Comparison of ENCODE assay signal across 8 mouse cellular contexts in genomic region chr16:36874583-36875275, GRCm38 (mm10). TPM values are rescaled to one million over a fixed set of nuclear protein-coding genes. Genes with fewer than 3 reads are reported as not detected.
DNase-seq lines count a peak whose midpoint lies in the region; ATAC-seq lines count a peak whose summit lies in the region.

TSS of gene Eaf2 (minus strand) at chr16:36875003.
TSS of gene Golgb1 (plus strand) at chr16:36875140.

- no peaks in the 10 kb centered on the region for H3K27me3 ChIP-seq in hindbrain, embryonic 16.5 days (replicated peaks; ENCODE audit: control insufficient read depth, insufficient read depth, low read length)

- DNase-seq in WW6 (ENCODE audit: low read depth, low spot score), result peak; percentile 99
- peak; percentile 73 to 90 for DNase-seq in cerebellum, postnatal 4 days (ENCODE audit: low spot score in 2 of 2)
- DNase-seq in gastrocnemius, adult 18-20 months (ENCODE audit: low spot score), result peak; percentile 98
- peak; percentile 95 to 96 for DNase-seq in left cerebral cortex, adult 18-20 months (ENCODE audit: low spot score in 2 of 2)
- peak; percentile 99 for DNase-seq in right cerebral cortex, adult 18-20 months
- DNase-seq in urinary bladder, postnatal 10 days (ENCODE audit: low spot score), result peak; percentile 79

- no peaks in the 10 kb centered on the region for H3K9me3 ChIP-seq in hindbrain, embryonic 16.5 days (ENCODE audit: control insufficient read depth, low read length)

- peak within 1 kb of the TSS; percentile 86 for H3K9ac ChIP-seq in hindbrain, embryonic 16.5 days (ENCODE audit: low read depth, low read length)

- peaks cover 63% of the 10 kb centered on the region for H3K79me2 ChIP-seq in macrophage (ENCODE audit: inconsistent target)

- peak within 1 kb of the TSS; percentile 87 for H3K4me2 ChIP-seq in hindbrain, embryonic 16.5 days (ENCODE audit: low read length)

- WGBS in hindbrain, embryonic 16.5 days, result under 1% methylated on average over 43 of the region's 43 CpGs
- 0% methylated on average over 39 of the region's 43 CpGs for WGBS in macrophage (ENCODE audit: missing documents)

- ATAC-seq in hindbrain, embryonic 16.5 days, result peak; percentile 100

- peak within 1 kb of the TSS; percentile 93 for H3K4me3 ChIP-seq in hindbrain, embryonic 16.5 days (ENCODE audit: low read length)
- peak within 1 kb of the TSS; percentile 94 for H3K4me3 ChIP-seq in macrophage (ENCODE audit: inconsistent target)

- peak within 1 kb of the TSS; percentile 82 for H3K27ac ChIP-seq in hindbrain, embryonic 16.5 days (ENCODE audit: low read depth, low read length)
- H3K27ac ChIP-seq in macrophage, result peak within 1 kb of the TSS; percentile 70

- H3K4me1 ChIP-seq in hindbrain, embryonic 16.5 days (ENCODE audit: control insufficient read depth, insufficient read depth, low read depth, low read length), result peaks cover 17% of the 10 kb centered on the region

- peaks cover 10% of the 10 kb centered on the region for H3K36me3 ChIP-seq in hindbrain, embryonic 16.5 days (ENCODE audit: control insufficient read depth, insufficient read depth, low read length)
- H3K36me3 ChIP-seq in macrophage (ENCODE audit: inconsistent target), result no peaks in the 10 kb centered on the region

RNA-seq across cellular contexts. Expression of gene Eaf2, which starts in this region (rescaled TPM):
- under 1 TPM in 1 of 2 experiments, not detected in 1; 0.32 TPM for total RNA-seq in gastrocnemius, adult 18-20 months (2021)
- 0.50 and 0.66 TPM in 2 replicates for polyA plus RNA-seq in hindbrain, embryonic 16.5 days (2015; fragmentation: Nextera tagmentation; extraction: Ambion mirVana)
- total RNA-seq in left cerebral cortex, adult 18-20 months (2021), result 1 to 10 TPM in 1 of 2 experiments, under 1 TPM in 1; 0.94 to 1.7 TPM
- total RNA-seq in macrophage (2018; cell fraction: chromatin; rRNA removed), result under 1 TPM in 9 of 26 experiments, not detected in 17; 0.21 to 0.89 (median 0.55) TPM
- under 1 TPM in 10 of 26 experiments, not detected in 16; 0.09 to 0.41 (median 0.17) TPM for total RNA-seq in macrophage (2018; cell fraction: cytosol; rRNA removed)
- 1 to 10 TPM in 3 of 26 experiments, under 1 TPM in 14, not detected in 9; 0.34 to 1.5 (median 0.72) TPM for total RNA-seq in macrophage (2018; cell fraction: nucleus; rRNA removed)
- polyA plus RNA-seq in macrophage (2018), result not detected in 3 replicates

RNA-seq across cellular contexts. Expression of gene Golgb1, which starts in this region (rescaled TPM):
- total RNA-seq in gastrocnemius, adult 18-20 months (2021), result 10 to 100 TPM; 21.8 to 22.3 TPM
- polyA plus RNA-seq in hindbrain, embryonic 16.5 days (2015; fragmentation: Nextera tagmentation; extraction: Ambion mirVana), result 72.5 and 74.4 TPM in 2 replicates
- 10 to 100 TPM; 79.6 to 84.8 TPM for total RNA-seq in left cerebral cortex, adult 18-20 months (2021)
- total RNA-seq in macrophage (2018; cell fraction: chromatin; rRNA removed), result 100 to 1,000 TPM in 22 of 26 experiments, 10 to 100 TPM in 4; 71.4 to 326 (median 138) TPM
- total RNA-seq in macrophage (2018; cell fraction: cytosol; rRNA removed), result 10 to 100 TPM; 21.7 to 45.3 (median 33.3) TPM
- total RNA-seq in macrophage (2018; cell fraction: nucleus; rRNA removed), result 10 to 100 TPM; 51.3 to 96.8 (median 65.2) TPM
- 18.2 to 49.2 TPM (median 25.8 TPM) in 3 replicates for polyA plus RNA-seq in macrophage (2018)

Comparison
In these comparisons a context has a peak if more than half of its experiments do, and no peak if none do; other contexts are left out.
1. Peak in every context shown above with its lines: DNase-seq, ATAC-seq, H3K4me3 ChIP-seq and H3K27ac ChIP-seq.